Mouse (Mus musculus): ENCODE data around the gene Mettl26.

- TF ChIP-seq CTCF (IDR thresholded peaks at IDR 0.05; ENCODE audit: low read depth, low read length) (no peak), TAL1 (conservative IDR thresholded peaks at IDR 0.05; ENCODE audit: low read depth, low read length) (no peak), GATA1 (IDR thresholded peaks at IDR 0.05; ENCODE audit: borderline replicate concordance, low read length) (no peak), POLR2AphosphoS5 (IDR thresholded peaks at IDR 0.05; ENCODE audit: insufficient replicate concordance, low read depth, low read length) (no peak)
These were observed 44.4 kb downstream of the Mettl26 start, which contains the start of gene Rab40c for GRCm38 (mm10) chr17:25919144-25919785.
